Mouse (Mus musculus) erythroblast, embryonic 14.5 days (primary cell): Measurements from ENCODE around the gene Tmem19.

Experiments used
- GATA1 ChIP-seq: IDR thresholded peaks from 2 replicates; pipeline ENCODE4 v1.6.1; 2012; ENCODE audit warnings: low read length, inconsistent platforms, mixed read lengths
- TAL1 ChIP-seq: IDR thresholded peaks from 3 replicates; pipeline ENCODE4 v1.6.1; 2012; ENCODE audit warnings: low read length, inconsistent platforms, mixed read lengths

- no peak for TF ChIP-seq TAL1
- TF ChIP-seq GATA1, result no peak
Measured at GRCm38 (mm10) chr10:115329010-115329530, 33.2 kb downstream of the Tmem19 start.
